Mouse (Mus musculus) testis, postnatal 10 days (tissue): ENCODE measurements around the gene Neurog1.

Experiments used
- DNase-seq: peaks from one replicate; pipeline ENCODE4 v3.0.0; 2021; ENCODE audit warnings: low spot score

Gene Neurog1

DNA sequence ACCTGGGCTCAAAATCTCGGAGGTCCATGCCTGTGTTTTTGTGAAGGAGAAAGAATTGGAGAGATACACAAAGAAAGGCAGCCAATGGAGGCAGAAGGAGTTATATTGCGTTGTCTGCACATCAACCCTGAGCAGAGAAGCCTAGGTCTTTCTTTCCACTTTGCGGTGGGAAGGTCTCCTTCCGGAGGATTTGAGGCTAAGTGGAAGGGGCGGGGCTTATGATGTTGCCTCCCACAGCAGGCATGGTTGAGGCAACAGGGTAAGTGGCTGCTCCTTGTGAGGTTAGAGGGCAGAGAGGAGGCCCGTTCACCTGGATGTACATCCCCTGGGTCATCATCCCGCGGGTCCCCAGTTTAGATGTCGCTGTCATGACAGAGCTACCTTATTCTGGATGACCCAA lies 32.7 kb downstream of the Neurog1 start:
- no peak for DNase-seq

DNA sequence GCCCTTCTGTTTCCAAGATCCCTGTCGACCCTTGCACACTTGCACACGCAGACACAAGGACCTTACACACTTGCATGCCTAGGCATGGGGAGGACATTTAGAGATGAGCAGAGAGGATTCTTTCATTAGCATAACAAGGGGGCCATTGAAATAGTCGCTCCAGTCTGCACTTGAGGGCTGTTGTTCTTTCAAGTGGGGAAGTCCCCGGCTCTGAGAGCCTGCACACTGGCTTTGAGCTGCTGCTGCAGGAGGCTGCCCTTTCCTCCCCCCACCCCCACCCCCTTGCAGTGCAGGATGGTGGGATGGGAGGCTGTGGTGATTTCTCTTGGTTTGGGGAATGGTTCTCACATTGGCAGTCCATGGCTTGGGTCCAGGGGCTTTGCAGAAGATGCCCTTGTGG lies 35.9 kb downstream of the Neurog1 start:
- DNase-seq = no peak

DNA sequence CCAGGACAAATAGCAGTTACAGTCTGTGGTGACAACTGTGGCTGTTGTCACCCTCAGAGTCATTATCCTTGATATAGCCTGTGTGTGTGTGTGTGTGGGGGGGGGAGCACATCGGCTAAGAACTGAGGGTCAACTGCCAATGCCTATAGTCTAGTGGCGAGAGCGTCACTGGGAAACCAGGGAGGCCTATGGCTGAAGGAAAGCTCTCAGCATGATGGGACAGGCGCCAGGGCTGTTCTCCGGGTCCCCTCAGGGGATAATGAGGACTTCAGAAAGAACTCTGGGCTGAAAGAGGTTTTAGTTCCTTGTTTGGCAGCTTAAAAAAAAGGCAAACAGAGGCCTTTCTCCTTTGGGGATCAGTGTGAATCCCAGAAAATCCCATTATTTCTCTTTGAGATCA lies 37.3 kb downstream of the Neurog1 start:
- DNase-seq = no peak

DNA sequence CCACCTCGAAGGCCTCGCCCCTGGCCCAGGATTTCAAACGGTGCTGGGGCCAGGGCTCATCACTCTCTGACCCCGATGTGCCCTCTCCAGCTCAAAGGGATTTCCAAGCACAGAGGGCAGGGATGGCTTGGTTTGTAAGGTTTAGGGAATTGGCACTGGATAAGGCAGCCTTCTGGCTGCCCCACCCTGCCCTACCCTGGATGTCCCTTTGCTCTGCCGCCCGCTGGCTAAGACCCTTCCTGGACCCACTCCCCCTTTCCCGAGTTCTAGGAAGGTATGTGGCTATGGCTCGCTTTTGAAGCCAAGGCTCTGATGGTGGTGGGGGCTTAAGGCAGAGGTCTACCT lies 42.9 kb downstream of the Neurog1 start:
- no peak for DNase-seq

DNA sequence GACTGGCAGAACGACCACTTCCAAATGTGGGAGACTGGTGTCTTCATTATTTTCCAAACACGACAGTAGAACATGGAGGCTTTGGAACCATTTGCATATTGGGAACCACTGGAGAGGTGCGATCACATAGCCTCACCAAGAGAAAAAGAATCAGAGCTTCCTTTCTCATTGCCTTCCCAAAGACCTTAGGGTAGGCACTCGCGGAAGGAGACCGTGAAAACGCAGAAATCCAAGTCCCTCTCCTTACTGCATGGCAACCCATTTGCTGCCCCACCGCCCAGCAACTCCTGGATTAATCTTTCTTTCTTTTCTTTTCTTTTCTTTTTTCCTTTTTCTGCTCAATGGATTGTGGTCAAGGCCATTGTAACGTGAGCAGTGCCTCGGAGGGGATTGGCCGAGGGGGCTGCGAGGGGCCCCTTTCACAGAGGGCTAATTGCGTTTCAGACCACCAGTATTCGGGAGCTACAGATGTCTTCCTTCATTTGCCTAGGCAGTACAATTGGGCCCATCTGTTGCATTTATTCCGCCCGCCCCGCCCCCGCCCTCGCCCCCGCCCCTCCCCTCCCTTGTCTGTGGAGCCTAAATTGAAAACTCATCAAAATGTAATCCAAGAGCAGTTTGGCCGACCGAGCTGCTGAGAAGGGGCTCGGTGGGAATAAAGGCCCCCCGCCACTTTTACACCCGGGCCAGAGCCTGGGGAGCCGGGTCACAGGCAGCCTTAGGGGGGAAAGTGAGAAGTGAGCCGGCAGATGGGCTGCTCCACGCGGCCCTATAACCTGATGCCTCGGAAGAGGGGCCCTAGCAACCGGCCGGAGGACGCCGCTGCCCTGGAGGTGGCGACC lies 43.5 kb downstream of the Neurog1 start:
- DNase-seq = no peak
